Mouse (Mus musculus) liver, embryonic 14.5 days (tissue): ENCODE data around the gene Faap20. TPM values are rescaled to one million over a fixed set of nuclear protein-coding genes. Genes with fewer than 3 reads are reported as not detected.

ENCODE experiments used
- ATAC-seq: fragments of 200-750 bp; cut with Nextera tagmentation; 2 replicates; pipeline ENCODE4 v1.8.0; 2017; ENCODE audit warnings: moderate number of reproducible peaks, mild to moderate bottlenecking, moderate library complexity; ENCODE audit not compliant: insufficient read depth
- DNase-seq, 3 experiments: peaks; one replicate each; pipeline ENCODE4 v3.0.0-alpha.2; 2012 to 2013; ENCODE audit warnings: low read depth in 3 of 3, low spot score in 3 of 3
- H3K27ac ChIP-seq: fragments of 300-500 bp; sonication (generic); 2 replicates; pipeline ENCODE4 v1.5.1; 2014; ENCODE audit warnings: moderate library complexity, mild to moderate bottlenecking, control low read depth, inconsistent platforms
- H3K27me3 ChIP-seq: fragments of 300-500 bp; sonication (generic); 2 replicates; pipeline ENCODE4 v1.6.1; 2014; ENCODE audit warnings: mild to moderate bottlenecking, low read length, moderate library complexity; ENCODE audit not compliant: control insufficient read depth, insufficient read depth
- H3K36me3 ChIP-seq: fragments of 300-500 bp; sonication (generic); replicated peaks from 2 replicates; pipeline ENCODE4 v1.6.1; 2014; ENCODE audit warnings: low read depth; ENCODE audit not compliant: control insufficient read depth, insufficient read depth
- H3K4me1 ChIP-seq, 2 experiments: fragments of 200-500 bp in 1 of 2; fragments of 300-500 bp in 1 of 2; sonication (generic) in 1 of 2; replicated peaks; 2 replicates each; pipeline ENCODE4 v1.6.1; 2012 to 2014; ENCODE audit warnings: antibody characterized with exemption in 1 of 2, inconsistent platforms in 1 of 2, low read length in 1 of 2; ENCODE audit not compliant: control insufficient read depth in 2 of 2, insufficient read depth in 2 of 2
- H3K4me2 ChIP-seq: fragments of 300-500 bp; sonication (generic); 2 replicates; pipeline ENCODE4 v1.6.1; 2014; ENCODE audit warnings: low read depth, mild to moderate bottlenecking, control low read depth, moderate library complexity
- H3K4me3 ChIP-seq, 2 experiments: fragments of 200-500 bp in 1 of 2; fragments of 300-500 bp in 1 of 2; sonication (generic) in 1 of 2; 2 replicates each; pipeline ENCODE4 v1.5.1; 2012 to 2014; ENCODE audit warnings: low read depth in 2 of 2, low read length in 2 of 2, mild to moderate bottlenecking in 2 of 2, control low read depth in 1 of 2, inconsistent platforms in 1 of 2, moderate library complexity in 1 of 2; ENCODE audit not compliant: insufficient read depth in 1 of 2
- H3K9ac ChIP-seq: fragments of 300-500 bp; sonication (generic); replicated peaks from 2 replicates; pipeline ENCODE4 v1.6.1; 2014; ENCODE audit warnings: mild to moderate bottlenecking, control low read depth, moderate library complexity
- H3K9me3 ChIP-seq: fragments of 300-500 bp; sonication (generic); 2 replicates; pipeline ENCODE4 v1.6.1; 2016; ENCODE audit warnings: low read length, mixed read lengths; ENCODE audit not compliant: control insufficient read depth
- CTCF ChIP-seq: IDR thresholded peaks from 2 replicates; pipeline ENCODE4 v1.5.1; 2016; ENCODE audit warnings: antibody characterized with exemption, low read depth, control low read depth
- EP300 ChIP-seq: IDR thresholded peaks from 2 replicates; pipeline ENCODE4 v1.6.1; 2016; ENCODE audit warnings: antibody characterized with exemption, low read depth
- WGBS: fragments of 180-500 bp; shearing (Covaris S2); extraction: QIAGEN DNeasy Blood & Tissue Kit; methylation state at CpG from one replicate; pipeline ENCODE4 v1.1.7; 2014; ENCODE audit not compliant: insufficient replicate concordance; 5-methylcytosine and 5-hydroxymethylcytosine counted together
- polyA plus RNA-seq, 2 experiments: library from polyadenylated mRNA; depleted of rRNA in 1 of 2; stranded (reverse) in 1 of 2; unstranded in 1 of 2; fragments of >200 nt; fragmentation: Nextera tagmentation in 1 of 2; extraction: Ambion mirVana in 1 of 2; gene quantifications; 2 replicates each; pipeline versions ENCODE4 v1.2.1 to v1.2.3; 2012 to 2014

Gene Faap20
- polyA plus RNA-seq, 2 experiments = 12.2 to 14.8 TPM

GRCm38 (mm10) chr4:155290045-155290444, 40.4 kb downstream of the Faap20 start:
- 70% methylated on average over 7 of the region's 7 CpGs for WGBS
- Histone ChIP-seq H3K9ac (no peak overlapping the region), H3K27me3 (no peaks in the 10 kb centered on the region), H3K4me3 (no peak overlapping the region), H3K4me2 (no peak overlapping the region), H3K4me1 (no peaks in the 10 kb centered on the region), H3K36me3 (no peaks in the 10 kb centered on the region), H3K27ac (no peak overlapping the region), H3K9me3 (no peaks in the 10 kb centered on the region)
- no peak for DNase-seq
- no peak for ATAC-seq
- TF ChIP-seq CTCF (no peak), EP300 (no peak)

DNA sequence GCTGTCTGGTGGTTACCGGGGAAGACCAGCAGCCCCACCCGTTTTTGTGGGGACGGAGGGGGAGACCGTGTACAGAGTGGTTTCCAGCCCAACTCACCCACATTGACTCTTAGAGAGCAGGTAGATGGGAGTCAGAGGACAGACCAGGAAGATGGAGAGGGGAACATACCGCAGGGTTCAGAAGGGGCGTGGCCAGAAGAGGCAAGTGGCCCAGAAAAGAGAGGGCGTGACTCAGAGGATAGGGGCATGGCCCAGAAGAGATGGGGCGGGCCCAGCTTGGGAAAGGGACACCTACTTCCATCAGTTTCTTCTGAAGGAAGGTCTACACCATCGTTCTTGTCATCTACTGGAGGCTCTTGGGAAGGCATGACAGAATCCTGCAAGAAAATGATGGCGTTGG, 43.3 kb downstream of the Faap20 start:
- TF ChIP-seq CTCF = no peak
- Histone ChIP-seq H3K9ac (no peak overlapping the region), H3K27me3 (no peaks in the 10 kb centered on the region), H3K4me1 (no peaks in the 10 kb centered on the region), H3K27ac (no peak overlapping the region), H3K4me2 (no peak overlapping the region), H3K4me3 (no peak overlapping the region), H3K36me3 (no peaks in the 10 kb centered on the region), H3K9me3 (no peaks in the 10 kb centered on the region)
- DNase-seq (no peak), ATAC-seq (no peak)
- WGBS = 69% methylated on average over 10 of the region's 10 CpGs

- H3K27ac ChIP-seq = no peak overlapping the region
- WGBS = 75% methylated on average over 14 of the region's 14 CpGs
- TF ChIP-seq EP300 = no peak
- TF ChIP-seq CTCF = no peak
- DNase-seq (no peak), ATAC-seq (no peak)
- H3K9me3 ChIP-seq = no peaks in the 10 kb centered on the region
- no peak overlapping the region for H3K4me3 ChIP-seq
- no peak overlapping the region for H3K4me2 ChIP-seq
- no peak overlapping the region for H3K9ac ChIP-seq
- no peaks in the 10 kb centered on the region for H3K27me3 ChIP-seq
- no peaks in the 10 kb centered on the region for H3K4me1 ChIP-seq
- no peaks in the 10 kb centered on the region for H3K36me3 ChIP-seq
These were observed 44.8 kb downstream of the Faap20 start for GRCm38 (mm10) chr4:155294381-155294780.

GRCm38 (mm10) chr4:155295026-155295590, 45.5 kb downstream of the Faap20 start:
- no peak overlapping the region for H3K9ac ChIP-seq
- H3K9me3 ChIP-seq = no peaks in the 10 kb centered on the region
- TF ChIP-seq CTCF = no peak
- no peak for TF ChIP-seq EP300
- H3K4me1 ChIP-seq = no peaks in the 10 kb centered on the region
- H3K4me2 ChIP-seq = no peak overlapping the region
- no peak for DNase-seq
- H3K27me3 ChIP-seq = no peaks in the 10 kb centered on the region
- ATAC-seq = no peak
- 55% methylated on average over 10 of the region's 10 CpGs for WGBS
- H3K27ac ChIP-seq = no peak overlapping the region
- H3K36me3 ChIP-seq = no peaks in the 10 kb centered on the region
- no peak overlapping the region for H3K4me3 ChIP-seq

DNA sequence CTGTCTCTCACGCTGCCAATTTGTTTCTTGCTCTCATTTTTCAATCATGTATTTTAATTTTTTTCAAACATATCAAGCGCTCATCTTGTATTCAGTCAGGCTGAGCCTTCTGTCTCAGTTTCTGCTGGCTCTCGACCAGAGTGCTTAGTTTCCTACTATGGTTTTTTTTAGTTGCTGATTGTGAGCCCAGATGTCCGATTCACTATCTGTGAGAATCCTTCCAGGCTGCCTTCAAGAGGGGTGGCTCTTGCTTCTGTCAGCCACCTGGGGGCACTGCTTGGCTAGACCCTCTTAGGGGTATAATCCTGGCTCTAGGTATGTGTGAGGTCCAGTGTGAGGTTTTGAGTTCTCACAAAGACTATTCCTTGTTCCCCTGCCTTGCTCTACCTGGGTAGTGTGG, 46.4 kb downstream of the Faap20 start:
- no peak overlapping the region for H3K4me2 ChIP-seq
- no peak for ATAC-seq
- TF ChIP-seq EP300 = no peak
- no peak for TF ChIP-seq CTCF
- H3K4me3 ChIP-seq = no peak overlapping the region
- H3K36me3 ChIP-seq = no peaks in the 10 kb centered on the region
- WGBS = 45% methylated on average over 4 of the region's 4 CpGs
- DNase-seq = no peak
- H3K27me3 ChIP-seq = no peaks in the 10 kb centered on the region
- no peaks in the 10 kb centered on the region for H3K4me1 ChIP-seq
- H3K9me3 ChIP-seq = no peaks in the 10 kb centered on the region
- no peak overlapping the region for H3K27ac ChIP-seq
- H3K9ac ChIP-seq = no peak overlapping the region
